ENCODE assay signal across 9 mouse cellular contexts in the genomic region with DNA sequence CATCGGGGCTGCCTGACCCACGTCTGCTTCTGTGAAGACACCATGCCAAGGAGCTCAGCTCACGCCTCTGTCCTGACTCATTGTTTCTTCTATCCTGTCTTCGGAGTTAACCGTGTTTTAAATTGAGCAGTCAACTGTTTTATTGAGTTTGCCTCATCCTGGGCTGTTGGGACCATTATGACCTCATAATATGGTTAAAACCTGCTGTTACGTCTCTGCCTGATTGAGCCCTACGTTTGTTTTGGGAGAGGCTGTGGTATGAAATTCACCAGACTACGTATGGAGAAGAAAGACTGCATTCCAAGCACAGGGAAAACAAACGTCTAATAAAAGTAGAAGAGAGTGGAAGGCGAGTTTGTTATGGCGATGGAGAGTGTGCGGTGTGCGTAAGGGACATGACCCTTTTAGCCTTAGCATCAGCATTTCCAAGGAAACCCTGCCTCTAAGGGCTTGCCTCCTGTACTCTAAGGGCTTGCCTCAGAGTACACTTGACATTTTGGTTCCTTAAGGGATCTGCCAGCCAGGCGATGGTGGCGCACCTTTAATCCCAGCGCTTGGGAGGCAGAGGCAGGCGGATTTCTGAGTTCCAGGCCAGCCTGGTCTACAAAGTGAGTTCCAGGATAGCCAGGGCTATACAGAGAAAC. TPM values are rescaled to one million over a fixed set of nuclear protein-coding genes. Genes with fewer than 3 reads are reported as not detected.
DNase-seq lines count a peak whose midpoint lies in the region; ATAC-seq and TF ChIP-seq lines count a peak whose summit lies in the region.
"Had no signal": no experiment of that assay in that cellular context is flagged by ENCODE, and none has a peak within 500 bp of the region (broad histone marks: within the 10 kb centered on the region; RNA-seq: fewer than 3 reads in every experiment).

No protein-coding gene starts in this region.

- no peaks in the 10 kb centered on the region for H3K9me3 ChIP-seq in E14TG2a.4 (ENCODE audit: low read length)
- H3K9me3 ChIP-seq in forebrain, postnatal 0 days (ENCODE audit: low read length) = no peaks in the 10 kb centered on the region
- no peaks in the 10 kb centered on the region for H3K9me3 ChIP-seq in lung, embryonic 15.5 days

- peaks cover 26% of the 10 kb centered on the region for H3K36me3 ChIP-seq in E14TG2a.4 (ENCODE audit: insufficient read depth, low read length)
- H3K36me3 ChIP-seq in forebrain, postnatal 0 days (ENCODE audit: insufficient read depth) = peaks cover 5% of the 10 kb centered on the region
- H3K36me3 ChIP-seq in lung, embryonic 15.5 days = 0 out of 2 replicates have a peak, but pooled peaks cover 7% of the 10 kb centered on the region

- no peak for ATAC-seq in forebrain, postnatal 0 days
- ATAC-seq in lung, embryonic 15.5 days (ENCODE audit: borderline replicate concordance, extremely low read depth, low FRiP score, low TSS enrichment) = no peak
- no peak for ATAC-seq in activated CD4-positive, CD25-positive, alpha-beta regulatory T cell, adult 4 months

- WGBS in forebrain, postnatal 0 days = 31% methylated on average over 17 of the region's 17 CpGs
- WGBS in lung, embryonic 15.5 days = 25% methylated on average over 17 of the region's 17 CpGs

- H3K4me3 ChIP-seq in E14TG2a.4 (replicated peaks; ENCODE audit: low read length) = peak overlapping the region; percentile 98
- H3K4me3 ChIP-seq in forebrain, postnatal 0 days (ENCODE audit: low read depth, low read length) = peak overlapping the region; percentile 100
- peak overlapping the region; percentile 97 for H3K4me3 ChIP-seq in lung, embryonic 15.5 days

- H3K4me2 ChIP-seq in forebrain, postnatal 0 days (ENCODE audit: low read depth) = peak overlapping the region; percentile 52
- H3K4me2 ChIP-seq in lung, embryonic 15.5 days = peak overlapping the region; percentile 65

- TF ChIP-seq CTCF in E14TG2a.4 (conservative IDR thresholded peaks at IDR 0.05; ENCODE audit: low read length) = no peak
- TF ChIP-seq CTCF in forebrain, postnatal 0 days (IDR thresholded peaks at IDR 0.05; ENCODE audit: low read depth) = no peak

- H3K27ac ChIP-seq in forebrain, postnatal 0 days (ENCODE audit: low read depth, low read length) = peak overlapping the region; percentile 46; the same call in 1 of the 2 replicates
- H3K27ac ChIP-seq in lung, embryonic 15.5 days = peak overlapping the region; percentile 71

- peak overlapping the region; percentile 4; the same call in 1 of the 2 replicates for H3K9ac ChIP-seq in forebrain, postnatal 0 days
- peak overlapping the region; percentile 21; the same call in 1 of the 2 replicates for H3K9ac ChIP-seq in lung, embryonic 15.5 days

- DNase-seq in cerebellum, adult 9-11 months = peak; percentile 49
- no peak for DNase-seq in cerebellum, adult 11 months
- no peak for DNase-seq in forebrain, postnatal 0 days
- DNase-seq in testis, postnatal 10 days (ENCODE audit: low spot score) = no peak
- DNase-seq in right cerebral cortex, postnatal 4 days = no peak

- H3K4me1 ChIP-seq in E14TG2a.4 (replicated peaks; ENCODE audit: low read depth, low read length) = peaks cover 62% of the 10 kb centered on the region
- peaks cover 22% of the 10 kb centered on the region for H3K4me1 ChIP-seq in forebrain, postnatal 0 days (ENCODE audit: insufficient read depth)
- H3K4me1 ChIP-seq in lung, embryonic 15.5 days = peaks cover 26% of the 10 kb centered on the region

- H3K27me3 ChIP-seq in E14TG2a.4 (ENCODE audit: insufficient read depth, low read length) = no peaks in the 10 kb centered on the region
- no peaks in the 10 kb centered on the region for H3K27me3 ChIP-seq in forebrain, postnatal 0 days (ENCODE audit: insufficient read depth, low read length)
- H3K27me3 ChIP-seq in lung, embryonic 15.5 days = no peaks in the 10 kb centered on the region

RNA-seq across cellular contexts. Expression of a gene that starts 0.4 kb away (rescaled TPM):
- total RNA-seq in forebrain, postnatal 0 days (2014; rRNA removed) = 214 and 247 TPM in 2 replicates
- 46.8 and 67.8 TPM in 2 replicates for polyA plus RNA-seq in forebrain, postnatal 0 days (2015; fragmentation: Nextera tagmentation; extraction: Ambion mirVana)
- 44.7 and 51.9 TPM in 2 replicates for polyA plus RNA-seq in lung, embryonic 15.5 days (2015; fragmentation: Nextera tagmentation; extraction: Ambion mirVana)
- polyA plus RNA-seq in activated CD4-positive, CD25-positive, alpha-beta regulatory T cell, adult 4 months (2017; shearing (Covaris generic)) = 100 to 1,000 TPM; 146 to 151 TPM

RNA-seq across cellular contexts. Expression of a gene that starts 31.8 kb away (rescaled TPM):
- 30.6 and 42.8 TPM in 2 replicates for total RNA-seq in forebrain, postnatal 0 days (2014; rRNA removed)
- polyA plus RNA-seq in forebrain, postnatal 0 days (2015; fragmentation: Nextera tagmentation; extraction: Ambion mirVana) = 29.4 and 30.3 TPM in 2 replicates
- 2.6 and 3.3 TPM in 2 replicates for polyA plus RNA-seq in lung, embryonic 15.5 days (2015; fragmentation: Nextera tagmentation; extraction: Ambion mirVana)
- 1 to 10 TPM; 8.1 to 9.3 TPM for polyA plus RNA-seq in activated CD4-positive, CD25-positive, alpha-beta regulatory T cell, adult 4 months (2017; shearing (Covaris generic))

RNA-seq across cellular contexts. Expression of a gene that starts 34.7 kb away (rescaled TPM):
- total RNA-seq in forebrain, postnatal 0 days (2014; rRNA removed) = 34.7 and 55.2 TPM in 2 replicates
- polyA plus RNA-seq in forebrain, postnatal 0 days (2015; fragmentation: Nextera tagmentation; extraction: Ambion mirVana) = 7.8 and 11.5 TPM in 2 replicates
- 17.0 and 17.2 TPM in 2 replicates for polyA plus RNA-seq in lung, embryonic 15.5 days (2015; fragmentation: Nextera tagmentation; extraction: Ambion mirVana)
- 10 to 100 TPM; 26.7 to 70.7 TPM for polyA plus RNA-seq in activated CD4-positive, CD25-positive, alpha-beta regulatory T cell, adult 4 months (2017; shearing (Covaris generic))

RNA-seq across cellular contexts. Expression of a gene that starts 41.3 kb away (rescaled TPM):
- total RNA-seq in forebrain, postnatal 0 days (2014; rRNA removed) = 1.00 TPM in 1 of 2 replicates, not detected in the other
- polyA plus RNA-seq in forebrain, postnatal 0 days (2015; fragmentation: Nextera tagmentation; extraction: Ambion mirVana) = 0.24 and 0.26 TPM in 2 replicates
- polyA plus RNA-seq in lung, embryonic 15.5 days (2015; fragmentation: Nextera tagmentation; extraction: Ambion mirVana) = not detected in 2 replicates
- not detected for polyA plus RNA-seq in activated CD4-positive, CD25-positive, alpha-beta regulatory T cell, adult 4 months (2017; shearing (Covaris generic))
- polyA plus RNA-seq: large intestine, adult 2 months had no signal
